Mouse (Mus musculus): ENCODE results near the gene Cse1l. TPM values are rescaled to one million over a fixed set of nuclear protein-coding genes. Genes with fewer than 3 reads are reported as not detected.

Cse1l gene
- polyA plus RNA-seq, 1 experiment from 2014 or later: 101 TPM

- Histone ChIP-seq H3K36me3 (peaks cover 87% of the 10 kb centered on the region), H3K4me1 (peaks cover 10% of the 10 kb centered on the region), H3K9ac (replicated peaks) (no peak overlapping the region), H3K27ac (replicated peaks) (peak overlapping the region; percentile 28; the same call in 1 of the 2 replicates), H3K4me3 (no peak overlapping the region), H3K9me3 (no peaks in the 10 kb centered on the region), H3K27me3 (no peaks in the 10 kb centered on the region), H3K4me2 (replicated peaks) (no peak overlapping the region)
- WGBS: 66% methylated on average over 14 of the region's 14 CpGs
- peak; percentile 61 for ATAC-seq (replicated peaks)
Observed at GRCm38 (mm10) chr2:166950853-166951648, 45.2 kb downstream of the Cse1l start.

- H3K9me3 ChIP-seq: no peaks in the 10 kb centered on the region
- H3K4me3 ChIP-seq: no peak overlapping the region
- H3K36me3 ChIP-seq: peaks cover 80% of the 10 kb centered on the region
- H3K27me3 ChIP-seq: no peaks in the 10 kb centered on the region
- H3K9ac ChIP-seq (replicated peaks): no peak overlapping the region
- 82% methylated on average over 6 of the region's 6 CpGs for WGBS
- no peak for ATAC-seq (replicated peaks)
- H3K4me1 ChIP-seq: peaks cover 10% of the 10 kb centered on the region
- no peak overlapping the region for H3K27ac ChIP-seq (replicated peaks)
- H3K4me2 ChIP-seq (replicated peaks): no peak overlapping the region
Observed at GRCm38 (mm10) chr2:166952151-166952550, 46.3 kb downstream of the Cse1l start.

- H3K36me3 ChIP-seq: peaks cover 56% of the 10 kb centered on the region
Observed at GRCm38 (mm10) chr2:166956805-166957204, 51.0 kb downstream of the Cse1l start.

GRCm38 (mm10) chr2:166960648-166961330 is 54.9 kb downstream of the Cse1l start:
- Histone ChIP-seq H3K36me3 (peaks cover 21% of the 10 kb centered on the region), H3K4me1 (no peaks in the 10 kb centered on the region), H3K9ac (replicated peaks) (no peak overlapping the region), H3K9me3 (no peaks in the 10 kb centered on the region), H3K4me2 (replicated peaks) (no peak overlapping the region), H3K27me3 (no peaks in the 10 kb centered on the region), H3K27ac (replicated peaks) (no peak overlapping the region), H3K4me3 (no peak overlapping the region)
- WGBS: 87% methylated on average over 8 of the region's 8 CpGs
- ATAC-seq (replicated peaks): no peak

More at GRCm38 (mm10) chr2:166956805-166957204, 51.0 kb downstream of the Cse1l start:
- 66% methylated on average over 7 of the region's 7 CpGs for WGBS
- no peak overlapping the region for H3K4me2 ChIP-seq (replicated peaks)
- no peaks in the 10 kb centered on the region for H3K9me3 ChIP-seq
- H3K27me3 ChIP-seq: no peaks in the 10 kb centered on the region
- no peak overlapping the region for H3K9ac ChIP-seq (replicated peaks)
- no peak overlapping the region for H3K4me3 ChIP-seq
- 0 out of 2 replicates have a peak, but pooled peaks cover under 1% of the 10 kb centered on the region for H3K4me1 ChIP-seq
- ATAC-seq (replicated peaks): no peak
- no peak overlapping the region for H3K27ac ChIP-seq (replicated peaks)

- H3K4me1 ChIP-seq: no peaks in the 10 kb centered on the region
Observed at GRCm38 (mm10) chr2:166963257-166963656, 57.4 kb downstream of the Cse1l start.

GRCm38 (mm10) chr2:166964773-166965172 is 58.9 kb downstream of the Cse1l start:
- no peak overlapping the region for H3K4me2 ChIP-seq (replicated peaks)
- H3K36me3 ChIP-seq: peaks cover 10% of the 10 kb centered on the region
- no peaks in the 10 kb centered on the region for H3K4me1 ChIP-seq
- ATAC-seq (replicated peaks): no peak
- no peaks in the 10 kb centered on the region for H3K9me3 ChIP-seq
- no peak overlapping the region for H3K4me3 ChIP-seq
- H3K27me3 ChIP-seq: no peaks in the 10 kb centered on the region
- no peak overlapping the region for H3K27ac ChIP-seq (replicated peaks)
- H3K9ac ChIP-seq (replicated peaks): no peak overlapping the region
- 90% methylated on average over 2 of the region's 2 CpGs for WGBS

More at GRCm38 (mm10) chr2:166963257-166963656, 57.4 kb downstream of the Cse1l start:
- no peak overlapping the region for H3K27ac ChIP-seq (replicated peaks)
- no peaks in the 10 kb centered on the region for H3K9me3 ChIP-seq
- no peak overlapping the region for H3K9ac ChIP-seq (replicated peaks)
- no peaks in the 10 kb centered on the region for H3K27me3 ChIP-seq
- WGBS: 96% methylated on average over 8 of the region's 8 CpGs
- H3K4me3 ChIP-seq: no peak overlapping the region
- no peak for ATAC-seq (replicated peaks)
- H3K4me2 ChIP-seq (replicated peaks): no peak overlapping the region
- H3K36me3 ChIP-seq: peaks cover 16% of the 10 kb centered on the region

- Histone ChIP-seq H3K27me3 (no peaks in the 10 kb centered on the region), H3K36me3 (no peaks in the 10 kb centered on the region), H3K27ac (replicated peaks) (no peak overlapping the region), H3K9ac (replicated peaks) (no peak overlapping the region), H3K4me3 (no peak overlapping the region), H3K4me1 (peaks cover 13% of the 10 kb centered on the region; the same call in 1 of the 2 replicates), H3K9me3 (no peaks in the 10 kb centered on the region), H3K4me2 (replicated peaks) (no peak overlapping the region)
- ATAC-seq (replicated peaks): no peak
- WGBS: 70% methylated on average over 1 of the region's 1 CpGs
Observed at GRCm38 (mm10) chr2:166973153-166973552, 67.3 kb downstream of the Cse1l start.

- Histone ChIP-seq H3K4me3 (no peak overlapping the region), H3K4me1 (peaks cover 13% of the 10 kb centered on the region; the same call in 1 of the 2 replicates), H3K9ac (replicated peaks) (no peak overlapping the region), H3K27me3 (no peaks in the 10 kb centered on the region), H3K4me2 (replicated peaks) (no peak overlapping the region), H3K36me3 (no peaks in the 10 kb centered on the region), H3K9me3 (no peaks in the 10 kb centered on the region), H3K27ac (replicated peaks) (no peak overlapping the region)
- ATAC-seq (replicated peaks): no peak
- 86% methylated on average over 6 of the region's 6 CpGs for WGBS
Observed at GRCm38 (mm10) chr2:166974177-166974872, 68.5 kb downstream of the Cse1l start.

GRCm38 (mm10) chr2:166976356-166976755 is 70.5 kb downstream of the Cse1l start:
- 76% methylated on average over 3 of the region's 3 CpGs for WGBS

GRCm38 (mm10) chr2:166977490-166977889 is 71.7 kb downstream of the Cse1l start:
- H3K4me3 ChIP-seq: no peak overlapping the region
- H3K4me1 ChIP-seq: peaks cover 13% of the 10 kb centered on the region; the same call in 1 of the 2 replicates
- H3K4me2 ChIP-seq (replicated peaks): no peak overlapping the region
- no peak for ATAC-seq (replicated peaks)
- 88% methylated on average over 3 of the region's 3 CpGs for WGBS
- H3K9me3 ChIP-seq: no peaks in the 10 kb centered on the region
- H3K27ac ChIP-seq (replicated peaks): no peak overlapping the region
- no peaks in the 10 kb centered on the region for H3K36me3 ChIP-seq
- no peak overlapping the region for H3K9ac ChIP-seq (replicated peaks)
- H3K27me3 ChIP-seq: no peaks in the 10 kb centered on the region

More at GRCm38 (mm10) chr2:166976356-166976755, 70.5 kb downstream of the Cse1l start:
- Histone ChIP-seq H3K9me3 (no peaks in the 10 kb centered on the region), H3K4me2 (replicated peaks) (no peak overlapping the region), H3K4me3 (no peak overlapping the region), H3K27me3 (no peaks in the 10 kb centered on the region), H3K27ac (replicated peaks) (no peak overlapping the region), H3K9ac (replicated peaks) (no peak overlapping the region), H3K4me1 (peaks cover 13% of the 10 kb centered on the region; the same call in 1 of the 2 replicates), H3K36me3 (no peaks in the 10 kb centered on the region)
- no peak for ATAC-seq (replicated peaks)

- Histone ChIP-seq H3K4me1 (0 out of 2 replicates have a peak, but pooled peaks cover 7% of the 10 kb centered on the region), H3K9me3 (no peaks in the 10 kb centered on the region), H3K4me3 (no peak overlapping the region), H3K27me3 (no peaks in the 10 kb centered on the region), H3K36me3 (no peaks in the 10 kb centered on the region), H3K9ac (replicated peaks) (no peak overlapping the region), H3K27ac (replicated peaks) (no peak overlapping the region), H3K4me2 (replicated peaks) (no peak overlapping the region)
- 91% methylated on average over 2 of the region's 2 CpGs for WGBS
- no peak for ATAC-seq (replicated peaks)
Observed at GRCm38 (mm10) chr2:166980161-166980560, 74.3 kb downstream of the Cse1l start.

Data from forebrain, embryonic 15.5 days (tissue).